Mouse (Mus musculus): Measurements from ENCODE around the gene Arpc5l. TPM values are rescaled to one million over a fixed set of nuclear protein-coding genes. Genes with fewer than 3 reads are reported as not detected.

Gene Arpc5l
- polyA plus RNA-seq, 2 experiments: 61.7 to 116 TPM

- 7% methylated on average over 21 of the region's 25 CpGs for WGBS
Observed at GRCm38 (mm10) chr2:39064687-39065399, 59.7 kb downstream of the Arpc5l start.

More at GRCm38 (mm10) chr2:39064687-39065399, 59.7 kb downstream of the Arpc5l start:
- TF ChIP-seq POLR2A (IDR thresholded peaks at IDR 0.05; ENCODE audit: borderline replicate concordance, extremely low read depth, insufficient read depth, insufficient read length): no peak
- H3K4me3 ChIP-seq (replicated peaks; ENCODE audit: low read length): peak overlapping the region; percentile 59
- no peaks in the 10 kb centered on the region for H3K27me3 ChIP-seq (ENCODE audit: control insufficient read depth, insufficient read depth, low read length)
- peak overlapping the region; percentile 84; the same call in 1 of the 2 replicates for H3K27ac ChIP-seq (replicated peaks; ENCODE audit: low read depth, low read length)
- peaks cover 29% of the 10 kb centered on the region for H3K36me3 ChIP-seq (ENCODE audit: control insufficient read depth, insufficient read depth, low read length)
- peak overlapping the region; percentile 81 for H3K9ac ChIP-seq (ENCODE audit: low read depth, low read length, severe bottlenecking)
- H3K4me1 ChIP-seq (ENCODE audit: control insufficient read depth, insufficient read depth, low read length): no peaks in the 10 kb centered on the region
- H3K9me3 ChIP-seq (ENCODE audit: control insufficient read depth, low read length): no peaks in the 10 kb centered on the region
- DNase-seq (ENCODE audit: low spot score) (peak; percentile 5), ATAC-seq (ENCODE audit: low FRiP score, low read depth) (peak; percentile 79)
- H3K4me2 ChIP-seq (replicated peaks; ENCODE audit: low read depth, low read length, severe bottlenecking): peak overlapping the region; percentile 61

Other genes with a start within 250 kb of the Arpc5l start
- 2.4 and 2.7 TPM in 2 replicates for gene Nr6a1, start 77.7 kb upstream of the Arpc5l start, polyA plus RNA-seq (2012; rRNA removed)
- gene Nr6a1, start 77.7 kb upstream of the Arpc5l start, polyA plus RNA-seq (2014; fragmentation: Nextera tagmentation; extraction: Ambion mirVana): 1.2 and 2.3 TPM in 2 replicates
- gene Olfml2a, start 73.4 kb upstream of the Arpc5l start, polyA plus RNA-seq (2012; rRNA removed): 7.6 and 8.1 TPM in 2 replicates
- 7.8 and 8.9 TPM in 2 replicates for gene Olfml2a, start 73.4 kb upstream of the Arpc5l start, polyA plus RNA-seq (2014; fragmentation: Nextera tagmentation; extraction: Ambion mirVana)
- gene Wdr38, start 7.9 kb upstream of the Arpc5l start, polyA plus RNA-seq (2012; rRNA removed): 0.58 and 0.98 TPM in 2 replicates
- gene Wdr38, start 7.9 kb upstream of the Arpc5l start, polyA plus RNA-seq (2014; fragmentation: Nextera tagmentation; extraction: Ambion mirVana): 1.3 TPM in 2 replicates
- 448 and 806 TPM in 2 replicates for gene Rpl35, start 276 bp downstream of the Arpc5l start, polyA plus RNA-seq (2012; rRNA removed)
- 1,031 and 1,116 TPM in 2 replicates for gene Rpl35, start 276 bp downstream of the Arpc5l start, polyA plus RNA-seq (2014; fragmentation: Nextera tagmentation; extraction: Ambion mirVana)
- gene Golga1, start 60.2 kb downstream of the Arpc5l start, polyA plus RNA-seq (2012; rRNA removed): 36.7 and 37.9 TPM in 2 replicates
- 30.9 and 32.3 TPM in 2 replicates for gene Golga1, start 60.2 kb downstream of the Arpc5l start, polyA plus RNA-seq (2014; fragmentation: Nextera tagmentation; extraction: Ambion mirVana)
- 14.7 and 15.3 TPM in 2 replicates for gene Scai, start 185.4 kb downstream of the Arpc5l start, polyA plus RNA-seq (2012; rRNA removed)
- gene Scai, start 185.4 kb downstream of the Arpc5l start, polyA plus RNA-seq (2014; fragmentation: Nextera tagmentation; extraction: Ambion mirVana): 12.1 and 13.4 TPM in 2 replicates
- gene Ppp6c, start 221.1 kb downstream of the Arpc5l start, polyA plus RNA-seq (2012; rRNA removed): 50.3 and 50.4 TPM in 2 replicates
- gene Ppp6c, start 221.1 kb downstream of the Arpc5l start, polyA plus RNA-seq (2014; fragmentation: Nextera tagmentation; extraction: Ambion mirVana): 74.4 and 80.4 TPM in 2 replicates

Data from limb, embryonic 14.5 days (tissue).